Mouse (Mus musculus) heart, embryonic 14.5 days (tissue): ENCODE measurements around the gene Tbx19. TPM values are rescaled to one million over a fixed set of nuclear protein-coding genes. Genes with fewer than 3 reads are reported as not detected.

Experiments
- ATAC-seq: fragments of 200-750 bp; cut with Nextera tagmentation; 2 replicates; pipeline ENCODE4 v1.8.0; 2017; ENCODE audit warnings: low read depth, moderate TSS enrichment; ENCODE audit not compliant: insufficient number of reproducible peaks, insufficient read depth, low FRiP score
- H3K27ac ChIP-seq, 2 experiments: fragments of 200-500 bp in 1 of 2; fragments of 300-500 bp in 1 of 2; sonication (generic) in 1 of 2; replicated peaks in 1 of 2; 2 replicates each; pipeline ENCODE4 v1.5.1; 2012 to 2014; ENCODE audit warnings: low read depth in 2 of 2, low read length in 2 of 2, control low read depth in 1 of 2, mild to moderate bottlenecking in 1 of 2, mixed read lengths in 1 of 2; ENCODE audit not compliant: control insufficient read depth in 1 of 2, insufficient read depth in 1 of 2
- H3K27me3 ChIP-seq: fragments of 300-500 bp; sonication (generic); 2 replicates; pipeline ENCODE4 v1.6.1; 2014; ENCODE audit warnings: mild to moderate bottlenecking, low read length, control low read depth; ENCODE audit not compliant: control insufficient read depth, insufficient read depth
- H3K36me3 ChIP-seq: fragments of 300-500 bp; sonication (generic); 2 replicates; pipeline ENCODE4 v1.6.1; 2014; ENCODE audit warnings: mild to moderate bottlenecking, control low read depth, low read length, mixed read lengths; ENCODE audit not compliant: control insufficient read depth, insufficient read depth
- H3K4me1 ChIP-seq, 2 experiments: fragments of 200-500 bp in 1 of 2; fragments of 300-500 bp in 1 of 2; sonication (generic) in 1 of 2; 2 replicates each; pipeline ENCODE4 v1.6.1; 2012 to 2014; ENCODE audit warnings: low read length in 2 of 2, control low read depth in 1 of 2, mixed read lengths in 1 of 2; ENCODE audit not compliant: control insufficient read depth in 2 of 2, insufficient read depth in 2 of 2
- H3K4me2 ChIP-seq: fragments of 300-500 bp; sonication (generic); 2 replicates; pipeline ENCODE4 v1.6.1; 2014; ENCODE audit warnings: mild to moderate bottlenecking, low read length
- H3K4me3 ChIP-seq, 2 experiments: fragments of 200-500 bp in 1 of 2; fragments of 300-500 bp in 1 of 2; sonication (generic) in 1 of 2; 2 replicates each; pipeline ENCODE4 v1.5.1; 2012 to 2014; ENCODE audit warnings: low read length in 2 of 2, mild to moderate bottlenecking in 2 of 2, control low read depth in 1 of 2, low read depth in 1 of 2, moderate library complexity in 1 of 2; ENCODE audit not compliant: control insufficient read depth in 1 of 2, insufficient read depth in 1 of 2
- H3K9ac ChIP-seq: fragments of 300-500 bp; sonication (generic); 2 replicates; pipeline ENCODE4 v1.6.1; 2014; ENCODE audit warnings: mild to moderate bottlenecking, low read length
- H3K9me3 ChIP-seq: fragments of 300-500 bp; sonication (generic); 2 replicates; pipeline ENCODE4 v1.6.1; 2016; ENCODE audit warnings: low read length, control low read depth; ENCODE audit not compliant: control insufficient read depth
- WGBS: fragments of 180-500 bp; shearing (Covaris S2); extraction: QIAGEN DNeasy Blood & Tissue Kit; methylation state at CpG from one replicate; pipeline ENCODE4 v1.1.7; 2014; 5-methylcytosine and 5-hydroxymethylcytosine counted together
- polyA plus RNA-seq: library from polyadenylated mRNA; unstranded; fragments of >200 nt; fragmentation: Nextera tagmentation; extraction: Ambion mirVana; gene quantifications from 2 replicates; pipeline ENCODE4 v1.2.1, GENCODE M21; 2014

The Tbx19 gene
- polyA plus RNA-seq, 1 experiment from 2014 or later, result not detected

DNA sequence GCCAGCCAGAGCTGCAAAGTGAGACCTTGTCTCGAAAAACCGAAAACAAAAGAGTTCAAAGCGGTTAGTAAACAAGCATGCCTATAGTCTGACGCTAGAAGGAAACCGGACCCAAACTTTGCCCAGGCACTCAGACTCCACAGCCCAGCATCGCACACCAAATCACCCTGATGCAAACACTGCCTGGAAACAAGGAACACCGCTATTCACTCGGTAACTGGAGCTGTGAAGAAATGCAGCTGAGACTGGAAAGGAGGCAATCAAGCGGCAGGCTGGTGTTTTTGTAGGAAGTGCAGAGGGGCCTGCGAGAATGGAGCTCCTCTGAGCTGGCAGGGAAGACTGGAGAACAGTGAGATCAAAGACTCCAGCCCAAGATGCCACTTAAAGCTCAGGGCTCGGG is 46.9 kb downstream of the Tbx19 start:
- Histone ChIP-seq H3K4me3 (peak overlapping the region in 1 of 2 experiments; percentile 2; a peak in 1 of 4 replicates), H3K9ac (peak overlapping the region; percentile 68)
- 22% methylated on average over 11 of the region's 11 CpGs for WGBS

DNA sequence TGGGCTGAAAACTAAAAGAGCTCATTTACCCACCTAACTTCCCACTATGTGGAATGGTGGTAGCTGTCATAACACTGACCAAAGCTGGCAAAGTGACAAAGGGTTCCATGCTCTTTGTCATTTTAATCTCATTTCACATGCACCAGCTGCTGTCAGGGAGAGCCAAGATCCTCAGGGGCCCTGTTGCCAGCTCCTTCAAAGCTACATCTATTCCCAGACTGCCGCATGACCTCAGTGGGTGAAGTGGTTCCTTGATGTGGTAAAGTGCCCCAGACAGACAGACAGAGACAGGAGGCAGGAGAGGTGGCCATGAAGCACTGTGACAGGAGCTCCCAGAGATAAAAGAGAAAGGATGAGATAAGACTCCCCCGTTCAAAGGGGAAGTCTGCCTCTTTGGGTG is 49.9 kb downstream of the Tbx19 start:
- 12% methylated on average over 2 of the region's 2 CpGs for WGBS
- no peaks in the 10 kb centered on the region for H3K9me3 ChIP-seq
- H3K27ac ChIP-seq, result peak overlapping the region; percentile 73 to 86
- H3K4me2 ChIP-seq, result peak overlapping the region; percentile 11; the same call in 1 of the 2 replicates
- H3K4me1 ChIP-seq, result peaks cover 40 to 61% of the 10 kb centered on the region in 2 experiments
- H3K27me3 ChIP-seq, result no peaks in the 10 kb centered on the region
- H3K36me3 ChIP-seq, result no peaks in the 10 kb centered on the region
- ATAC-seq, result peak; percentile 68
- H3K4me3 ChIP-seq, result no peak overlapping the region
- H3K9ac ChIP-seq, result no peak overlapping the region; the same call in 1 of the 2 replicates

More for the DNA sequence above, 46.9 kb downstream of the Tbx19 start:
- H3K4me2 ChIP-seq, result peak overlapping the region; percentile 51
- H3K9me3 ChIP-seq, result no peaks in the 10 kb centered on the region
- peaks cover 35 to 56% of the 10 kb centered on the region in 2 experiments for H3K4me1 ChIP-seq
- H3K36me3 ChIP-seq, result no peaks in the 10 kb centered on the region
- no peak for ATAC-seq
- H3K27ac ChIP-seq, result peak overlapping the region; percentile 89 to 95
- no peaks in the 10 kb centered on the region for H3K27me3 ChIP-seq

DNA sequence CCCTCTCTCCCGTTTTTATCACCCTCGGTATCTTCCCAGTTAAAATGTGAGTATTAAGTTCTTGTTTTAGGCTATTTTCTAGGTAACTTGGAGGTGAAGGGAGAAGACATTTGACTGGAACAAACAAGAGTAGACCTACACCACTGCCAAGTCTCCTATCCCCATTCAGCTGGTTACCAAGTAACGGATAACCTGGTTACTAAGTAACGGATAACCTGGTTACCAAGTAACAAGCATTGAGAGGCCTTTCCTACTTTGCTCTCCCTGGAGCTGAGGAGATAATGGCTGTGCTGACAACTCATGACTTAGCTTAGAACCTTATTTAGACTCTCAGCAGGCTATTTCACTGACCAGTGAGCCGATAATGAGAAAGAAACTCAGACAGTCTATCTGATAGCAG is 51.4 kb downstream of the Tbx19 start:
- H3K36me3 ChIP-seq, result no peaks in the 10 kb centered on the region
- WGBS, result 32% methylated on average over 5 of the region's 5 CpGs
- no peak for ATAC-seq
- no peak overlapping the region for H3K4me3 ChIP-seq
- no peaks in the 10 kb centered on the region for H3K9me3 ChIP-seq
- H3K4me2 ChIP-seq, result no peak overlapping the region
- peak overlapping the region; percentile 73 to 86; a peak in 3 of 4 replicates for H3K27ac ChIP-seq
- no peak overlapping the region for H3K9ac ChIP-seq
- H3K4me1 ChIP-seq, result peaks cover 43 to 63% of the 10 kb centered on the region in 2 experiments
- no peaks in the 10 kb centered on the region for H3K27me3 ChIP-seq

DNA sequence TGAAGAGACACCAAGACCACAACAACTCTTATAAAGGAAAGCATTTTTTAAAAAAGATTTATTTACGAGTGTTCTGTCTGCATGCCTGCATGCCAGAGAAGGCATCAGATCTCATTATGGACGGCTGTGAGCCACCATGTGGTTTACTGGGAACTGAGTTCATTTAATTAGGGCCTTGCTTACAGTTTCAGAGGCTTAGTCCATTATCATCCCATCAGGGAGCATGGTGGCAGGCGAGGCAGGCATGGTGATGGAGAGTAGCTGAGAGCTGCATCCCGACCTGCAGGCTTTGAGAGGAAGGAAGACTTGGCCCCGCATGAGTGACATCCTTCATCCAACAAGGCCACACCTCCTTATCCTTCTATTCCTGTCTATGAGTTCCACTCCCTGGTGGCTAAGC is 52.1 kb downstream of the Tbx19 start:
- 73% methylated on average over 5 of the region's 5 CpGs for WGBS
- Histone ChIP-seq H3K36me3 (no peaks in the 10 kb centered on the region), H3K27ac (peak overlapping the region in 1 of 2 experiments; percentile 86; a peak in 2 of 4 replicates), H3K4me1 (peaks cover 38 to 56% of the 10 kb centered on the region in 2 experiments), H3K4me3 (no peak overlapping the region), H3K9me3 (no peaks in the 10 kb centered on the region), H3K9ac (no peak overlapping the region), H3K27me3 (no peaks in the 10 kb centered on the region), H3K4me2 (no peak overlapping the region)
- ATAC-seq, result no peak

DNA sequence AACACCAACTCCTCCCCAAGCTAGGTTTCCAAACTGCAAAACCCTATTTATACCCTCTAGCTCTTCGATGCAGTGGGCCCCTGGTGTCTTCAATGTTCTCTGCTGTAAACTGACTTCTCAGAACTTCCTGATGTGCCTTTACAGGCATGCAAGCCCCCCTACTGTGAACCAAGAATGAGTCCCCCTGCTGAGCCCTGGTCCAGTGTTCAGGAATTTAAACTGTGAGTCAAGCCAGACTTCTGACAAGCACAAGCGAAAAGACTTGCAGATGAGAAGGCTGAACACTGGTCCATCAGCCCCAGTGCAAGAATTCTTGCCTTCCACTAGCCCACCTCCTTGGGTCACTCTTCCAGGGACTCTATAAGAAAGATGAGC is 54.6 kb downstream of the Tbx19 start:
- H3K4me1 ChIP-seq, result peaks cover 35 to 50% of the 10 kb centered on the region in 2 experiments
- no peak overlapping the region for H3K9ac ChIP-seq
- WGBS, result 47% methylated on average over 2 of the region's 2 CpGs
- ATAC-seq, result no peak
- H3K4me3 ChIP-seq, result no peak overlapping the region
- H3K4me2 ChIP-seq, result no peak overlapping the region
- H3K9me3 ChIP-seq, result no peaks in the 10 kb centered on the region
- H3K27ac ChIP-seq, result peak overlapping the region; percentile 12 to 55
- H3K36me3 ChIP-seq, result no peaks in the 10 kb centered on the region
- H3K27me3 ChIP-seq, result no peaks in the 10 kb centered on the region

DNA sequence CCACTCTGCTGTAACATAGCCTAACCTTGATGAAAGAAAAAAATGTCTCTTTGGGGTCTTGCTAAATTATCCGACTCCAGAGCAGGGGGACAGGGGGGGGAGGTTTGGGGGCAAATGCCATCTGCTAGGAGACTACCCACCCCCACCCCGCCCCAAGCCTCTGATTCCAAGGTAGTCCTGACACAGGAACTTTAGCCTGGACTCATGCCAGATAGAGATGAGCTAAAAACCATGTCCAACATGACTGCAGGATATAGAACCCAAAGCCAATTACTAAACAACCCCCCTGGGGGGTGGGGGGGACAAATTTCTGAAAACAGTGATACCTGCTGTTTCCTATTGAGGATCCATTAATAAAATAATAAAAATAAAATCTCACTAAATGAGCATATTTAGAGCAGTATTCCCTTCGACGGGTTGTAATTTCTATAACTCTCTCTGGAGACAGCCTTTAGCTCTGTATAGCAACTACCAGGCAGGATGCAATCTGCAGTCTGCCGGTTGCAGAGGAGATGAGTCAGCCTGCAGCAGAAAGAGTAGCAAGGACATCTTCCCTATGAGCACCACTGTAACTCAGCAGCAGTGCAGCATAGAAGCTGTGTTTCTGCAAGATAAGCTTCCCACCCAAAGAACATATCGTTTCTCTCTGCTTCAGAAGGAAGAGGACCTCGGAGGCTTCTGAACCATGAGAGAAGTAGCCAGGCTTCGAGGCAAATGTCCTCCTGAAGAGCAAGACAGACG is 55.1 kb downstream of the Tbx19 start:
- WGBS, result 48% methylated on average over 9 of the region's 9 CpGs
- Histone ChIP-seq H3K27ac (peak overlapping the region; percentile 74 to 90), H3K36me3 (no peaks in the 10 kb centered on the region), H3K27me3 (no peaks in the 10 kb centered on the region), H3K9ac (no peak overlapping the region), H3K4me1 (peaks cover 31 to 45% of the 10 kb centered on the region in 2 experiments), H3K9me3 (no peaks in the 10 kb centered on the region), H3K4me2 (peak overlapping the region; percentile 26; the same call in 1 of the 2 replicates), H3K4me3 (no peak overlapping the region)
- no peak for ATAC-seq

DNA sequence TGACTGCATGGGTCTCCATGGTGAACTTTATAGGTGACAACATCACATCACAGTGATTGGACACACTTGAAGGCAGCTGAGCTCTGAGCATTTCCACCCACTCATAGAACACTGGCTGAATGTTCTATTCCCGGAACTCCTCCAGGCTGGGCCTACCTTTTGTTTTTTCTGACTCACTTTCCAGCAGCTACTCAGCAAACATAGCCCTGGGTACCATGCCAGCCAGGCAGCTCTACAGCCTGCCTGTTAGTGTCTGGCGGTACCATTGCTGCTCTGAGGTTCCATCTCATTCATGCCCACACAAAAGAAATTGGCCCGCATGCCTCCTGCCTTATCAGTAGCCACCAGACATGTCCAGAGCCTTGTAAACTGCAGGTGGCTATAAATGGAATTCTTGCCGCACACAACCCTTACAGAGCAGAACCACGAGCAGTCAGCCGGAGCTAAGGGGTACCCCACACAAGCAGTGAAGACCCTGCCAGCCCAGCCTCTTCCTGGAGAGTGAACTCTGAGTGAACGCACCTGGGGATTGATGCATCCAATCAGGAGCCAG is 55.8 kb downstream of the Tbx19 start:
- H3K4me1 ChIP-seq, result peaks cover 26 to 38% of the 10 kb centered on the region in 2 experiments
- no peaks in the 10 kb centered on the region for H3K9me3 ChIP-seq
- 0 out of 2 replicates have a peak, but pooled peaks have one; percentile 31 for ATAC-seq
- H3K27ac ChIP-seq, result peak overlapping the region; percentile 74 to 90
- no peak overlapping the region for H3K4me3 ChIP-seq
- no peaks in the 10 kb centered on the region for H3K27me3 ChIP-seq
- H3K36me3 ChIP-seq, result no peaks in the 10 kb centered on the region
- no peak overlapping the region for H3K9ac ChIP-seq
- peak overlapping the region; percentile 26 for H3K4me2 ChIP-seq
- 12% methylated on average over 7 of the region's 7 CpGs for WGBS
